Mouse (Mus musculus) heart, adult 2 months (tissue): Measurements from ENCODE around the gene Tgfbr3.

ENCODE experiments used
- CTCF ChIP-seq: fragments of 200-600 bp; IDR thresholded peaks from 2 replicates; pipeline ENCODE4 v1.8.1; 2022; ENCODE audit warnings: antibody characterized with exemption, mild to moderate bottlenecking, moderate library complexity
- EP300 ChIP-seq: fragments of 200-500 bp; IDR thresholded peaks from 2 replicates; pipeline ENCODE4 v1.6.1; 2011; ENCODE audit warnings: low read depth, low read length, control low read depth; ENCODE audit not compliant: insufficient read depth
- POLR2A ChIP-seq: fragments of 200-500 bp; IDR thresholded peaks from 2 replicates; pipeline ENCODE4 v1.6.1; 2011; ENCODE audit warnings: mild to moderate bottlenecking, low read depth, low read length, control low read depth; ENCODE audit not compliant: insufficient read depth

DNA sequence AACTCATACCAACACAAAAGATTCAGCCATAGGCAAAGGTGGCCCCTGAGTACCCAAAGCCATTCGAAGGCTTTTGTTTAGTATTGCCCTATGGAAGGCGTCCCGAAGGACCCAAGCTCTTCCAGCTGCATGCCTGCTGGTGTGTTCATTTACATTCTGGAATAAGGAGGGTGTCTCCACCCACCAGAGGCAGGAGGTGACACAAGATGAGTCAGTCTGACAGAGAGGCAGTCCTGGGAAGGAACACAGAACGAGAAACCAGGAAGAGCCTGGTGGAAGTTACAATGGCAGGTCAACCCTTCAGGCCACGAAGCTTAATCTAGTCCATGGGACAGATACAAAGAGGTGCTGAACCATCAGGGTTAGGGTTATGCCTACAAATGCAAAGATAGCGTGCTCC, 169.5 kb downstream of the Tgfbr3 start:
- TF ChIP-seq CTCF: no peak
- no peak for TF ChIP-seq EP300
- TF ChIP-seq POLR2A: no peak
